Mouse (Mus musculus): ENCODE measurements around the gene Ip6k1. TPM values are rescaled to one million over a fixed set of nuclear protein-coding genes. Genes with fewer than 3 reads are reported as not detected.

Gene Ip6k1
- 21.5 TPM for polyA plus RNA-seq (2014; fragmentation: Illumina TruSeq; extraction: RNeasy Lipid Tissue Mini Kit (QIAGEN cat#74804); ENCODE audit: low read depth, low replicate concordance)

GRCm38 (mm10) chr9:108001922-108002770, at the start of gene Ip6k1:
TSS of gene Ip6k1 (plus strand) at chr9:108002501.

GRCm38 (mm10) chr9:107975399-107976386, 26.6 kb upstream of the Ip6k1 start, which contains the start of gene Uba7:
TSS of gene Uba7 (plus strand) at chr9:107975505.

DNA sequence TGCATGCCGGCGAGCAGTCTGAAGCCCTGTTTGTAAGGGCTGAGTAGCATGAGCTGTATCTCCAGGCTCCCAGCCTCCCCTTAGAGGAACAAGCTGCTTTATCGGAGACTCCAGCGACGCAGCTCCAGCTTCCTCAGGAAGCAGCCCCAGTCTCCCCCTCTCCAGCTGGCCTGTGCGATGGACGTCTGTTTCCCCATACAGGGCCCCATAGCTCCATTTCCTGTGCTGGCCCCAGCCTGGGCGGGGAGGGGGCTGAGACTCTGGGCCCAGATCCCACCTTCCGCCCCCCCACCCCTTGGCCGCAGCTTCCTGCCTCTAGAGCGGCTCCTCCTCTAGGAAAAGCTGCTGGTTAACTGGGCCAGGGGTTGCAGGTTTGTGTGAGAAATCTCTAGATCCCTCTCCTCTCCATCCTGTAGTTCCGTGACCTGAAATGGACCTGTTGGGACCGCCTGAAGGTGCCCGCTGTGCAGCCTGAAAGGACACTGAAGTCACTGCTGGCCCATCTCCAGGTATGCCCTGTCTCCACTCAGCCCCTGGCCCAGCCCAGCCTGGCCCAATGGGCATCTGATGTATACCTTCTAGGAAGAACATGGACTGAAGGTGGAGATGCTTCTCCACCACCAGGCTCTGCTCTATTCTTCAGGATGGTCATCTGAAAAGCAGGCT, 19.5 kb upstream of the Ip6k1 start, which contains the start of gene Gm20661:
Gene Gm20661, plus strand, starts transcription at position 378 of the 666 bp plus-strand sequence.

GRCm38 (mm10) chr9:107985131-107986119, 16.9 kb upstream of the Ip6k1 start, which contains the start of gene Inka1:
TSS of gene Inka1 (minus strand) at chr9:107985879.

DNA sequence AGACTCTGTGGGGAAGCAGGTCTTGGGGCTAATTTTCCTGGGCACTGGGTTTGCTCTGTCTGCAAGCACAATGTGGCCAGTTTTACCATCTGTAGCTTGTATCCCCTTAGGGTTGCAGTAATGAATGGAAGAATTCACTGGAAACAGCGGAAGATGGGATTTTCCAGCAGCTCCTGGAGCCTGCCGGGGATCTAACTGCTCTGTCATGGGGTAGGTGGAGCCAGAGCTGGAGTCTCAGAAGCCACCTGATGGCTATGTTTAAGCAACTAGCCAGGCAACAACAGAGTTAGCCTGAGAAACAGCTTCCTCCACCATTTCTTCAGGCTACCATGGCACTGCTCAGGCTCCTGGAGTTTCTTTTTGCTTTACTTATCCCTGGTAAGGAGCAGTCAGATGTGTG, 10.1 kb upstream of the Ip6k1 start, which contains the start of gene Cdhr4:
Gene Cdhr4, plus strand, starts transcription at position 301 of the 400 bp plus-strand sequence.

DNA sequence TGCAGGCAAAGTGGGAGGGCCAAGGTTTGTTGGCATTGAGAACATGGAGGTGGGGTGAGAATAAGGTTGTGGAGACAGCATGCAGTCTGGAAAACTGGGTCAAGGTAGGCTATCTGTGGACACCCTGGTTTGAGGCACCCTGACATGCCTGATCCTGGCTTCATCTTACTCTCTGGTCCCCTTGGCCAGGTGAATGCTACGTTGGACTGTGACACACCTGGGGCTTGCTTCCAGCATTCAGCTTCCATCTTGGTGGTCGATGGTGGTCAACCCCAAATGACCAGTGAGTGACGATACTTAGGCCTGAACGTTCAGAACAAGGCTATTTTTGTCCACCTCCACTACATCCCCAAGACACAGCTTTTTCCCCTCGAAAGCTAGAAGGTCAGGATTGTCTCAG, 6.3 kb upstream of the Ip6k1 start, which contains the start of gene Gm20662:
Gene Gm20662, plus strand, starts transcription at position 301 of the 400 bp plus-strand sequence.

GRCm38 (mm10) chr9:108049016-108049455, 46.7 kb downstream of the Ip6k1 start, which contains the start of gene Gmppb:
TSS of gene Gmppb (plus strand) at chr9:108049242.

DNA sequence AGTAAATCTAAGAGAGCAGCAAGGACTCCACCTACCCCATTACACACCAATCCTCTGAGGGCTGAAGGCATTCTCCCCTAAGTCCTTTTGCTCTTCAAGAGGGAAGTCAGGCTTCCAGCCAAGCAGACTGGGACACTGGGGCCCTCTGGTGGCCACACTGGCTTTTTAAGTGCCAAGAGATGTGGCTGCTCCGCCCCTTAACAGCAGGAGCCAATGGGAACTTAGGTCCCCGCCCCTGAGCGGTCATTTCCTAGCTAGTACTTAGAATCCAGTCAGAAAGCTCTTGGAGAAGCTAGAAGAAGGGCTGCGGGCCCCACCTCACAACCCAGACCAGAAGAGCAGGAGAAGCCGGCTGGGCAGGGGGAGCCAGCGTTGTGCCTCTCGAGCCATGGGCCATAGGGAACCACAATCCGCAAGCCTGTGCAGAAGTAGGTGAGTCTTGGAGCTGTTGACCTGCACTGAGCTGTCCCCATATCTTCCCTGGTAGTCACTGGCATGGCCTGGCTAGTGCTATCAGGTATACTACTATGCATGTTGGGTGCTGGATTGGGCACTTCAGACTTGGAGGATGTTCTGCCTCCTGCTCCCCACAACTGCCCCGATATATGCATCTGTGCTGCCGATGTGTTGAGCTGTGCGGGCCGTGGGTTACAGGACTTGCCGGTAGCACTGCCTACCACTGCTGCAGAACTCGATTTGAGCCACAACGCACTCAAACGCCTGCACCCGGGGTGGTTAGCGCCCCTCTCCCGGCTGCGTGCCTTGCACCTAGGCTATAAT, 50.8 kb downstream of the Ip6k1 start, which contains the start of gene Amigo3:
Gene Amigo3, plus strand, starts transcription at position 275 of the 780 bp plus-strand sequence.

DNA sequence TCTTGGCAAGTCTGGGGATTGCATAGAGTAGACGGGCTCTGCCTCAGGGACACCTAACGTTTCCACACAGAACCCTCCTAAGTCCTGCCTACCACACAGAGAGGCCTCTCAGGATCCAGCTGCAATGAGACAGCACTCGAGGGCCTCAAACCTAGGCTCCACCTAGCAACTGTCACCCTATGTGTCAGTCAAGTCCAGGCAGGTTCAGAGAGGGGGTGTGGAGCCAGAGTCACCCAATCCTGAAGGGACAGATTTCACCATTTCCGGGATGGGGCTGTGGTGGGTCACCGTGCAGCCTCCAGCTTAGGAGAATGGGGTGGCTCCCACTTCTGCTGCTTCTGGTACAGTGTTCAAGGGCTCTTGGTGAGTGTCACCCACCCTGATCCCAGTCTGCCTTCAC, 77.9 kb downstream of the Ip6k1 start, which contains the start of gene Mst1:
Gene Mst1, plus strand, starts transcription at position 269 of the 400 bp plus-strand sequence.

GRCm38 (mm10) chr9:108082988-108083431, 80.7 kb downstream of the Ip6k1 start, which contains the start of gene Rnf123:
TSS of gene Rnf123 (minus strand) at chr9:108083346.

DNA sequence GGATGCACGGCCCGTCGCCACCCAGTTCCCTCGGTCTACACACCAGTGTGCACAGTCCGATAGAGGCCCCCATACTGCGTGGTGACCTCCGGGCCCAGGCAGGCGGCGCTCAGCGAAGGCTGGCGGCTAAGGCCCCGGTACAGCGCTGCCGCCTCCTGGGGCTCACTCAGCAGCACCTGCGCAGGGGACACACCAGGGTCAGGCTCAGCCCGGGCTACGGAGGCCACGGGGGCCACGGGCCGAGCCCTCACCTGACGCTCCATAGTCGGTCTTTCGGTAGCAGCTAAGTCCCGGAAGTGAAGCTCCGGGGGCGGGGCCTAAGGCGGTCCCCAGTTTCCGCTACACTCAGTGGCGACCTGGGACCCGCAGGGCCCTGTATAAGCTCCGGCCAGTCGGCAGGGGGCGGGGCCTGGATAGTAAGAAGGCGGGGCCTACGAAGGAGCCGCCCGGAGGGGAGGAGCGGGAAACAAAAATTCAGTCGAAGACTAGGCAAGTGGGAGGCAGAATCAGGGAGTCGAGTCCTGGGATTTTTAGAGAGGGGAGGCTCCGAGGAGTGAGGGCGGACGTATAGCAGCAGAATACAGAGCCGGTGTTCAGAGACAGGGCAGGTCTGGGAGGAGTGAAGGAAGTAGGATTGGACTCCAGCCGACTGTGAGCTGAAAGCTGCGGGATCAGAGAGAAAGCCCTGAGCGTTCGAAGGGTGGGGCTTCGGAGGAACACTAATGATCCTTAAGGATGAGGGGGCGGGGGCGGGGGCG, 92.1 kb downstream of the Ip6k1 start, which contains the start of gene Apeh:
Gene Apeh, minus strand, starts transcription at position 423 of the 758 bp plus-strand sequence.

Other genes starting within 250 kb of the Ip6k1 start
- 233 TPM for gene Rbm5, start 231.5 kb upstream of the Ip6k1 start, polyA plus RNA-seq (2014; fragmentation: Illumina TruSeq; extraction: RNeasy Lipid Tissue Mini Kit (QIAGEN cat#74804); ENCODE audit: low read depth, low replicate concordance)
- gene Rbm6, start 129.3 kb upstream of the Ip6k1 start, polyA plus RNA-seq (2014; fragmentation: Illumina TruSeq; extraction: RNeasy Lipid Tissue Mini Kit (QIAGEN cat#74804); ENCODE audit: low read depth, low replicate concordance), result 211 TPM
- gene Mon1a, start 114.3 kb upstream of the Ip6k1 start, polyA plus RNA-seq (2014; fragmentation: Illumina TruSeq; extraction: RNeasy Lipid Tissue Mini Kit (QIAGEN cat#74804); ENCODE audit: low read depth, low replicate concordance), result not detected
- 2.0 TPM for gene Mst1r, start 95.6 kb upstream of the Ip6k1 start, polyA plus RNA-seq (2014; fragmentation: Illumina TruSeq; extraction: RNeasy Lipid Tissue Mini Kit (QIAGEN cat#74804); ENCODE audit: low read depth, low replicate concordance)
- gene Actl11, start 74.0 kb upstream of the Ip6k1 start, polyA plus RNA-seq (2014; fragmentation: Illumina TruSeq; extraction: RNeasy Lipid Tissue Mini Kit (QIAGEN cat#74804); ENCODE audit: low read depth, low replicate concordance), result not detected
- gene Camkv, start 66.8 kb upstream of the Ip6k1 start, polyA plus RNA-seq (2014; fragmentation: Illumina TruSeq; extraction: RNeasy Lipid Tissue Mini Kit (QIAGEN cat#74804); ENCODE audit: low read depth, low replicate concordance), result not detected
- 0.32 TPM for gene Traip, start 52.4 kb upstream of the Ip6k1 start, polyA plus RNA-seq (2014; fragmentation: Illumina TruSeq; extraction: RNeasy Lipid Tissue Mini Kit (QIAGEN cat#74804); ENCODE audit: low read depth, low replicate concordance)
- gene Uba7, start 27.0 kb upstream of the Ip6k1 start, polyA plus RNA-seq (2014; fragmentation: Illumina TruSeq; extraction: RNeasy Lipid Tissue Mini Kit (QIAGEN cat#74804); ENCODE audit: low read depth, low replicate concordance), result 4.6 TPM
- gene Gm20661, start 19.4 kb upstream of the Ip6k1 start, polyA plus RNA-seq (2014; fragmentation: Illumina TruSeq; extraction: RNeasy Lipid Tissue Mini Kit (QIAGEN cat#74804); ENCODE audit: low read depth, low replicate concordance), result 0.47 TPM
- not detected for gene Inka1, start 16.6 kb upstream of the Ip6k1 start, polyA plus RNA-seq (2014; fragmentation: Illumina TruSeq; extraction: RNeasy Lipid Tissue Mini Kit (QIAGEN cat#74804); ENCODE audit: low read depth, low replicate concordance)
- not detected for gene Cdhr4, start 10.0 kb upstream of the Ip6k1 start, polyA plus RNA-seq (2014; fragmentation: Illumina TruSeq; extraction: RNeasy Lipid Tissue Mini Kit (QIAGEN cat#74804); ENCODE audit: low read depth, low replicate concordance)
- gene Gm20662, start 6.2 kb upstream of the Ip6k1 start, polyA plus RNA-seq (2014; fragmentation: Illumina TruSeq; extraction: RNeasy Lipid Tissue Mini Kit (QIAGEN cat#74804); ENCODE audit: low read depth, low replicate concordance), result not detected
- 1.2 TPM for gene Gmppb, start 46.7 kb downstream of the Ip6k1 start, polyA plus RNA-seq (2014; fragmentation: Illumina TruSeq; extraction: RNeasy Lipid Tissue Mini Kit (QIAGEN cat#74804); ENCODE audit: low read depth, low replicate concordance)
- gene Amigo3, start 50.7 kb downstream of the Ip6k1 start, polyA plus RNA-seq (2014; fragmentation: Illumina TruSeq; extraction: RNeasy Lipid Tissue Mini Kit (QIAGEN cat#74804); ENCODE audit: low read depth, low replicate concordance), result 0.28 TPM
- not detected for gene Mst1, start 77.9 kb downstream of the Ip6k1 start, polyA plus RNA-seq (2014; fragmentation: Illumina TruSeq; extraction: RNeasy Lipid Tissue Mini Kit (QIAGEN cat#74804); ENCODE audit: low read depth, low replicate concordance)
- gene Rnf123, start 80.8 kb downstream of the Ip6k1 start, polyA plus RNA-seq (2014; fragmentation: Illumina TruSeq; extraction: RNeasy Lipid Tissue Mini Kit (QIAGEN cat#74804); ENCODE audit: low read depth, low replicate concordance), result 0.60 TPM
- 24.7 TPM for gene Apeh, start 92.1 kb downstream of the Ip6k1 start, polyA plus RNA-seq (2014; fragmentation: Illumina TruSeq; extraction: RNeasy Lipid Tissue Mini Kit (QIAGEN cat#74804); ENCODE audit: low read depth, low replicate concordance)
- gene Bsn, start 187.9 kb downstream of the Ip6k1 start, polyA plus RNA-seq (2014; fragmentation: Illumina TruSeq; extraction: RNeasy Lipid Tissue Mini Kit (QIAGEN cat#74804); ENCODE audit: low read depth, low replicate concordance), result 0.79 TPM